Mouse (Mus musculus): Measurements from ENCODE around the gene Pim1. TPM values are rescaled to one million over a fixed set of nuclear protein-coding genes. Genes with fewer than 3 reads are reported as not detected.
"Not testable (repeated sequence)": the region's sequence is repeated elsewhere in the genome, so short reads cannot be mapped to it uniquely, and the experiment has no call there.

Pim1 gene
- polyA plus RNA-seq, 1 experiment from 2014 or later: 21.6 TPM

DNA sequence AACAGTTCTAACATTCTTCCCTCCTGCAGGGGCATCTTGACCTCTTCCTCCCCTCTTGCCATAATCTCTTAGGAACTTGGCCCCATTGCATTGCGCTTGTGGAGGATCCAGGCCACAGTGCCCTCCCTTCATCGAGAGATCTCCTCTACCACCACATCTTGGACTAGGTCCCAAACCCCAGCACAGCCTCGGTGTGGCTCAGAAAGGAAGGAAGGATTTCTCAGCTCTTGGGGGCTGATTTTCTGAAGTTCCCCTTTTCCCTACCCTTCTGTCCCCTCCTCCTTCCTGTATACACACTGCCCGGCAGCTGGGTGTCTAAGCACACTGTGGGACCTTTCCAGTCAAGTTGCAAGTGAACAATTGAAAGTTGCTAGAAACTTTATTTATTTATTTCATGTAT, 7.5 kb downstream of the Pim1 start:
- H3K4me3 ChIP-seq: no peak overlapping the region
- no peak overlapping the region for H3K4me2 ChIP-seq
- H3K36me3 ChIP-seq: peaks cover 13% of the 10 kb centered on the region
- 49% methylated on average over 4 of the region's 4 CpGs for WGBS
- no peaks in the 10 kb centered on the region for H3K9me3 ChIP-seq
- no peak for ATAC-seq (ENCODE audit: insufficient number of reproducible peaks, low FRiP score, low TSS enrichment, low read depth)
- no peak overlapping the region for H3K9ac ChIP-seq
- no peaks in the 10 kb centered on the region for H3K27me3 ChIP-seq
- H3K27ac ChIP-seq: no peak overlapping the region
- H3K4me1 ChIP-seq: peaks cover 20% of the 10 kb centered on the region

DNA sequence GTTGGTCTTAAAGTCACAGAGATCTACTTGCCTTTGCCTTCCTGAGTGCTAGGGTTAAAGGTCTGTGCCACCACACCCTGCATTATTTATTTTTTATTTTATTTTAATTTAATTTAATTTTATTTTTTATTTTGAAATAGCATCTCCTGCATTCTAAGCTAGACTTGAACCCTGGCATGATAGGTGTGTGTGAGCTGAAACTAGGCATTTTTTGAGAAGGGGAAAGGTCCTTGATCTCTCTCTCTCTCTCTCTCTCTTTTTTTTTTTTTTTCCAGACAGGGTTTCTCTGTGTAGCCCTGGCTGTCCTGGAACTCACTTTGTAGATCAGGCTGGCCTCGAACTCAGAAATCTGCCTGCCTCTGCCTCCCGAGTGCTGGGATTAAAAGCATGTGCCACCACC, 8.4 kb downstream of the Pim1 start:
- H3K4me1 ChIP-seq: peaks cover 15% of the 10 kb centered on the region
- not testable (repeated sequence) for H3K27me3 ChIP-seq; H3K4me3 ChIP-seq; H3K4me2 ChIP-seq; H3K36me3 ChIP-seq; H3K9me3 ChIP-seq; ATAC-seq (ENCODE audit: insufficient number of reproducible peaks, low FRiP score, low TSS enrichment, low read depth); H3K27ac ChIP-seq; H3K9ac ChIP-seq
- WGBS: 93% methylated on average over 2 of the region's 2 CpGs

DNA sequence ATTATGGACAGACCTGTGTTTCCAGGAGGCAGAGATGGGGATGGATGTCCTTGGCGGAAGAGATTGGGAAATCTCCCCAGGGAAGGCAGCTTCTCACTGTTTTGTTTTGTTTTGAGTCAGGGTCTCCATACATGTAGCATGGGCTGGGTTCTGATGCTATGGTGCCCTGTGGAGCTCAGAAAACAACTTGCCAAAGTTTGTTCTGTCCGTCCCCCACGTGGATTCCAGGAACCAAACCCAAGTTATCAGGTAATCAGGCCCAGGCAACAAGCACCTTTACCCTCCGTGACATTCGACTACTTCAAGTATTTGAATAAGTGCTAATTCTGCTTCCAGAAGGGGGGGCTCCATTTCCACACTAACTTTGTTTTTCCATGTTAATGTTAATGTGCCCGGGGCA, 9.0 kb downstream of the Pim1 start:
- no peak overlapping the region for H3K4me3 ChIP-seq
- peaks cover 2% of the 10 kb centered on the region for H3K36me3 ChIP-seq
- peaks cover 13% of the 10 kb centered on the region for H3K4me1 ChIP-seq
- ATAC-seq (ENCODE audit: insufficient number of reproducible peaks, low FRiP score, low TSS enrichment, low read depth): no peak
- no peak overlapping the region for H3K4me2 ChIP-seq
- no peak overlapping the region for H3K27ac ChIP-seq
- WGBS: 78% methylated on average over 6 of the region's 6 CpGs
- H3K27me3 ChIP-seq: no peaks in the 10 kb centered on the region
- H3K9me3 ChIP-seq: no peaks in the 10 kb centered on the region
- no peak overlapping the region for H3K9ac ChIP-seq

DNA sequence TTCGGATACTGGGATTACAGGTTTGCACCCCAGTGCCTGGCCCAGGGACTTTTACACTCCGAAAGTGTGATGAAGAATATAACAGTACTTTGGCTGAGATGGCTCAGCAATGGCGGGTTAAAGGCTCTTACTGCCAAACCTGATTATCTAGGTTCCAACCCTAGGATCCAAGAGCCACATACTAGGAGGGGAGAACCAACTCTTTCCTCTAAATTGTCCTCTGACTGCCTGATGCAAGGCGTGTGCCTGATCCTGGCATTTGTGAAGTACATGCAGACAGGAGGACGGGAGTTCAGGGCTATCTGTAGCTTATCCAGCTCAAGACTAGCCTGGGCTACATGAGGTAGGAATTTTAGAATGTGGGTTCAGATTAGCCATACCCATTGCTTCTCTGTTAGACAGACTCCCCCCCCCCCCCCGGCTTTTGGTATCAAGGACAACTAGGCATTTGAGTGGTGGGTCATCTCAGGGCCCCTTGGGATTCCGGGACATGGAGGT, 9.7 kb downstream of the Pim1 start:
- no peak overlapping the region for H3K4me2 ChIP-seq
- no peak overlapping the region for H3K4me3 ChIP-seq
- H3K4me1 ChIP-seq: peaks cover 10% of the 10 kb centered on the region
- WGBS: 73% methylated on average over 7 of the region's 7 CpGs
- no peaks in the 10 kb centered on the region for H3K36me3 ChIP-seq
- H3K9me3 ChIP-seq: no peaks in the 10 kb centered on the region
- H3K27ac ChIP-seq: no peak overlapping the region
- no peak for ATAC-seq (ENCODE audit: insufficient number of reproducible peaks, low FRiP score, low TSS enrichment, low read depth)
- no peaks in the 10 kb centered on the region for H3K27me3 ChIP-seq
- no peak overlapping the region for H3K9ac ChIP-seq

DNA sequence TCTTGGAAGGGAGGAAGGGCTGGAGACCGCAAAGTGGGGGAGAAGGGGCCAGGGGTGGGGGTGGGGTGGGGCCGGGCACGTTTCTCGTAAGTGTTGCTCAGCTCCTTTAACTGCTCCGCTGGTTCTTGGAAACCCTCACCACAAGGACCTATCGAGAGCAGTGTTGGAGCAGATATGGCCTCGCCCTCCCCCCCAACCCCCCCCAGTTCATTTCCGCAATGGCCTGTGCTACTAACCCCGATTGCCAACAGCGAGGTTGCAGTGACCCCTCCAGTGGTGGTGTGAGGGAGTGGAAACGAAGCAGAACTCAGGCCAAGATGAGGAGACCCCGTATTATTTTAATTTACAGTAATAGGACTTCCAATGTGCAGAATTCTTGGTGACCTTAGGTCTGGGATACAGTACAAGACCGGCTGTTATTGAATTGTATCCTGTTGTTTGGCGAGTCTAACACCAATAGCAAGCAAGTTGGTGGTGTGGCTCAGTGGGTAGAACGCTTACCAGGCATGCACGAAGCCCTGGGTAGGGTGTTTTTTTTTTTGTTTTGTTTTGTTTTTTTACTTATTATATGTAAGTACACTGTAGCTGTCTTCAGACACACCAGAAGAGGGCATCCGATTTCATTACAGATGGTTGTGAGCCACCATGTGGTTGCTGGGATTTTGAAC, 10.4 kb downstream of the Pim1 start:
- peaks cover 10% of the 10 kb centered on the region for H3K4me1 ChIP-seq
- 69% methylated on average over 17 of the region's 17 CpGs for WGBS
- H3K27ac ChIP-seq: no peak overlapping the region
- ATAC-seq (ENCODE audit: insufficient number of reproducible peaks, low FRiP score, low TSS enrichment, low read depth): no peak
- H3K4me2 ChIP-seq: no peak overlapping the region
- H3K9ac ChIP-seq: no peak overlapping the region
- no peak overlapping the region for H3K4me3 ChIP-seq
- no peaks in the 10 kb centered on the region for H3K36me3 ChIP-seq
- no peaks in the 10 kb centered on the region for H3K27me3 ChIP-seq
- H3K9me3 ChIP-seq: no peaks in the 10 kb centered on the region

DNA sequence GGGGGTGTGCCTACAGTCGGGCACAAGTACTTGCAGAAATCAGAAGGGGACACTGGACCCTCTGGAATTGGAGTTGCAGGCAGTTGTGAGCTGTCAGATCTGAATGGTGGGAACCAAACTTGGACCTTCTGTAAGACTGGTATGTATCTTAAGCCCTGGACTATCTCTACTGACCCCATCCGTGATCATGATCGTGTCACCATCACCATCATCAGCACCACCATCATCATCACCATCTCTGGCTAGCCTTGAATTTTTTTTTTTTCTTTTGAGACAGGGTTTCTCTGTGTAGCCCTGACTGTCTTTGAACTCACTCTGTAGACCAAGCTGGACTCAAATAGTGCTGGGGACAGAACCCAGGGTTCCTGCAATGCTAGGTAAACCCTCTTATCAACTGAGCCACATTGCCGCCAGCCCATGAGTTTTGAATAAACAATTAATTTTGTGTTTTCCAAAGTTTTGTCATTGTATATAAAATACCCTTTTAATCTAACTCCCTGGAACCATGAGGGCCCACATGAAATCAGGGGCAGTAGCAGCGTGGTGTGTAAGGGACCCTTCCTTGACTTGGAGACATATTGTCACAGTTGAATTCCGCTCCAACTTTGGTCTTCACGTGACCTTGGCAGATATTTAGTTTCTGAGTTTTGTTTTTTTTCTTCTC, 11.6 kb downstream of the Pim1 start:
- H3K4me3 ChIP-seq: no peak overlapping the region
- ATAC-seq (ENCODE audit: insufficient number of reproducible peaks, low FRiP score, low TSS enrichment, low read depth): no peak
- WGBS: 78% methylated on average over 7 of the region's 7 CpGs

DNA sequence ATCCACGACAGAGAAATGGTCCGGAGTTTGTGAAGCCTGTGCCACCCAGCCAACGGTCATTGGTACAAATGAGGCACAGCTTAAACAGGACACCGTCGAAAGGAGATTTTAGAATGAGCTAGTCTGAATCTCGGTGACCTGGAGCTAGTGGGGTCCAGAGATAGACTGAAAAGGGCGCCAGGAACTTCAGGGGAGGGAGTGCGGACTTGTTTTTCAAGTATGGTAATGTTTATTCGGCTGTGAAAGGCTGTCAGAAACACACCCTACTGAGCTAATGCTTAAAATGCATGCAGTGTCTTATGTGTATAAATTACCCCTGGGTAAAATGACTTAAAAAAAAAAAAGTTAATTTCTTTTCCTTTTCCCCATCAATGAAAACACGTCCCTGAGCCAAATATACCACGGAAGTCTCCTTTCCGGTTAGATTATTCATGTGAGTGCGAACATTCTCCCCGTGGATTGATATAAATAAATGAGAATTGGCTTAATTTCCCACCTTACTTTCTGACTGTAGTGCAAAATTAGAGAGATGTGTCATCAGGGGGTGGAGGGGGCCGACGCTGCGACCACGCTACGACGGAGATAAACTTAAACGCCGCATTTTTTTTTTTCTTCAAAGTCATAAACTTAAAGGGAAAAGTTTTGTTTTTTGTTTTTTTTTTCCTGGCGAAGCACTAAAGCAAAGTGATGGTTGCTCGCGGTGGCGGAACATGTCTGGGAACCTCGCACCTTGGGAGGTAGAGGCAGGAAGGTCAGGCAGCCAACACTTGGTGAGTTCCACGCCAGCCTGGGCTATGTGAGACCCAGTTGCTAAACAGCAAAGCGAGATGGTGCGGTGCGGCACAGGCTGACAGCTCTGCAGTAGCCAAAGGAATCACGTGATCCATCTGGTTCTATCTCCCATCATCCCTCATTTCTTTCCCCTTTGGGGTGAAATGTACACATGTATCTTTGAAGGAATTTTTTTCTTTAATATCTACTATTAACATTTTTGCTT, 12.4 kb downstream of the Pim1 start:
- Histone ChIP-seq H3K27ac (0 out of 2 replicates have a peak overlapping the region, but pooled peaks have one; percentile 38), H3K36me3 (no peaks in the 10 kb centered on the region), H3K4me2 (peak overlapping the region; percentile 40), H3K9me3 (no peaks in the 10 kb centered on the region), H3K9ac (no peak overlapping the region), H3K4me1 (peaks cover 8% of the 10 kb centered on the region), H3K4me3 (peak overlapping the region; percentile 19), H3K27me3 (no peaks in the 10 kb centered on the region)
- no peak for ATAC-seq (ENCODE audit: insufficient number of reproducible peaks, low FRiP score, low TSS enrichment, low read depth)
- 15% methylated on average over 32 of the region's 32 CpGs for WGBS

More for the DNA sequence above, 11.6 kb downstream of the Pim1 start:
- no peak overlapping the region for H3K4me2 ChIP-seq
- H3K9ac ChIP-seq: no peak overlapping the region
- H3K9me3 ChIP-seq: no peaks in the 10 kb centered on the region
- H3K36me3 ChIP-seq: no peaks in the 10 kb centered on the region
- no peaks in the 10 kb centered on the region for H3K27me3 ChIP-seq
- no peak overlapping the region for H3K27ac ChIP-seq
- H3K4me1 ChIP-seq: peaks cover 10% of the 10 kb centered on the region

DNA sequence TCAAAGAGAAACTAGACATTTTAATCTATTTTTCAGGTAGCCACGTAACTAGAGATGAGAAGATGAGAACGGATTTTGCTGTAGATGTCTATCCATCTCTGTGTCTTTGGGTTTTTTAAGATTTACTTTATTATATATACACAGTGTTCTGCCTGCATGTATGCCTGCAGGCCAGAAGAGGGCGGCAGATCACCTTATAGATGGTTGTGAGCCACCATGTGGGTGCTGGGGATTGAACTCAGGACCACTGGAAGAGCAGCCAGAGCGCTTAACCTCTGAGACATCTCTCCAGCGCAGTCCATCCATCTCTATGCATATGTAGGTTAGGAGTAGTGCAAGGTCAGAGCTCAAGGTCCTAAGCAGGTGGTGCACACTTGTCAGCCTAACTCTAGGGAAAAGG, 13.1 kb downstream of the Pim1 start:
- Histone ChIP-seq H3K4me2 (no peak overlapping the region), H3K27ac (no peak overlapping the region), H3K4me3 (no peak overlapping the region), H3K27me3 (no peaks in the 10 kb centered on the region), H3K9ac (no peak overlapping the region), H3K4me1 (peaks cover 7% of the 10 kb centered on the region; the same call in 1 of the 2 replicates), H3K36me3 (no peaks in the 10 kb centered on the region), H3K9me3 (no peaks in the 10 kb centered on the region)
- 72% methylated on average over 5 of the region's 5 CpGs for WGBS
- no peak for ATAC-seq (ENCODE audit: insufficient number of reproducible peaks, low FRiP score, low TSS enrichment, low read depth)

DNA sequence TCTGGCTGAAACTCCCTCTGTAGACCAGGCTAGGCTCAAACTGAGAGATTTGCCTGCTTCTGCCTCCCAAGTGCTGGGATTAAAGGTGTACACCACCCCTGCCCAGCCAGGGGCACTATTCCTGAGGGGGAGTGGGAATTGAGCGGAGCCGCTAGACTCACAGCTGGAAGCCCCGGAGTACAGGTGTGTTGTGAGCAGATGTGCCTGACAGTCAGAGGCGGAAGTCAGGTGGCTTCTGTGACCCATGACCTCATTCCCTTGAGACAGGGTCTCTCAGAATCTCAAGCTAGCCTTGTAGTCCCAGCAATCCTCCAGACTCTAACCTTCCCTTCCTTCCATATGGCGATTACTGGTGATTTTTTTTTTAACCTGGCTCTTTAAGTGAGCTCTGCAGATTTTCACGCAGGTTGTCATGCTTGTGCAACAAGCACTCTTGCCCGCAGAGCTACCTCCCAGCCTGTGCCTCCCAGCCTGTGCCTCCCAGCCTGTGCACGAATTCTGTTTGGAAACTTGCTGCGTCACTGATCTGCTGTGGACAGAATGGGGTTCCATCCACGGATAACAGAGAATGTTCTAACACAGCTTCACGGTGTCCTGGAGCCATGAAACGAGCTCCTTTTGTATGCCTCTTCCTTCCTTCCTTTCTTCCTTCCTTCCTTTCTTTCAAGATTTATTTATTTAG, 18.5 kb downstream of the Pim1 start:
- Histone ChIP-seq H3K27me3 (no peaks in the 10 kb centered on the region), H3K9me3 (no peaks in the 10 kb centered on the region), H3K4me1 (peaks cover 3% of the 10 kb centered on the region; the same call in 1 of the 2 replicates), H3K36me3 (no peaks in the 10 kb centered on the region), H3K4me2 (no peak overlapping the region), H3K9ac (no peak overlapping the region), H3K27ac (no peak overlapping the region), H3K4me3 (no peak overlapping the region)
- 67% methylated on average over 12 of the region's 12 CpGs for WGBS
- no peak for ATAC-seq (ENCODE audit: insufficient number of reproducible peaks, low FRiP score, low TSS enrichment, low read depth)

GRCm38 (mm10) chr17:29510691-29511090, 20.1 kb downstream of the Pim1 start:
- H3K9me3 ChIP-seq: no peaks in the 10 kb centered on the region
- no peak overlapping the region for H3K4me2 ChIP-seq
- H3K27ac ChIP-seq: no peak overlapping the region
- no peaks in the 10 kb centered on the region for H3K36me3 ChIP-seq
- no peak overlapping the region for H3K4me3 ChIP-seq
- H3K9ac ChIP-seq: no peak overlapping the region
- H3K27me3 ChIP-seq: no peaks in the 10 kb centered on the region
- WGBS: 58% methylated on average over 8 of the region's 8 CpGs
- no peak for ATAC-seq (ENCODE audit: insufficient number of reproducible peaks, low FRiP score, low TSS enrichment, low read depth)
- peaks cover 3% of the 10 kb centered on the region; the same call in 1 of the 2 replicates for H3K4me1 ChIP-seq

GRCm38 (mm10) chr17:29513044-29513730, 22.6 kb downstream of the Pim1 start:
- Histone ChIP-seq H3K36me3 (no peaks in the 10 kb centered on the region), H3K27ac (no peak overlapping the region), H3K9ac (no peak overlapping the region), H3K4me2 (no peak overlapping the region), H3K27me3 (no peaks in the 10 kb centered on the region), H3K4me3 (no peak overlapping the region), H3K4me1 (peaks cover 3% of the 10 kb centered on the region; the same call in 1 of the 2 replicates), H3K9me3 (no peaks in the 10 kb centered on the region)
- WGBS: 35% methylated on average over 13 of the region's 13 CpGs
- no peak for ATAC-seq (ENCODE audit: insufficient number of reproducible peaks, low FRiP score, low TSS enrichment, low read depth)
